Mouse (Mus musculus) midbrain, embryonic 10.5 days (tissue): ENCODE results near the gene Ldb1. TPM values are rescaled to one million over a fixed set of nuclear protein-coding genes. Genes with fewer than 3 reads are reported as not detected.

Source experiments
- polyA plus RNA-seq: library from polyadenylated mRNA; unstranded; fragments of >200 nt; fragmentation: Nextera tagmentation; extraction: Ambion mirVana; gene quantifications from 2 replicates; pipeline ENCODE4 v1.2.1, GENCODE M21; 2016

The Ldb1 gene
- polyA plus RNA-seq, 1 experiment from 2014 or later: 79.2 TPM

Other genes with a start within 250 kb of the Ldb1 start
- gene Kcnip2, start 229.2 kb downstream of the Ldb1 start, polyA plus RNA-seq: 0.53 and 0.89 TPM in 2 replicates
- gene Armh3, start 46.7 kb downstream of the Ldb1 start, polyA plus RNA-seq: 16.7 and 19.8 TPM in 2 replicates
- 4.3 and 4.7 TPM in 2 replicates for gene Hps6, start 41.7 kb downstream of the Ldb1 start, polyA plus RNA-seq
- gene Pprc1, start 328 bp downstream of the Ldb1 start, polyA plus RNA-seq: 41.8 and 45.9 TPM in 2 replicates
- gene Nolc1, start 30.6 kb upstream of the Ldb1 start, polyA plus RNA-seq: 128 and 141 TPM in 2 replicates
- not detected in 2 replicates for gene Elovl3, start 86.7 kb upstream of the Ldb1 start, polyA plus RNA-seq
- 0.17 and 0.43 TPM in 2 replicates for gene Pitx3, start 103.1 kb upstream of the Ldb1 start, polyA plus RNA-seq
- 43.8 and 48.8 TPM in 2 replicates for gene Gbf1, start 107.3 kb upstream of the Ldb1 start, polyA plus RNA-seq